Mouse (Mus musculus): ENCODE data around the gene Isl1.

Gene Isl1

GRCm38 (mm10) chr13:116294734-116295133, 14.8 kb downstream of the Isl1 start:
- no peak for DNase-seq (ENCODE audit: low spot score)

- DNase-seq (ENCODE audit: low spot score), result no peak
These were observed 15.4 kb downstream of the Isl1 start for GRCm38 (mm10) chr13:116294151-116294461.

- no peak for DNase-seq (ENCODE audit: low spot score)
These were observed 16.0 kb downstream of the Isl1 start for GRCm38 (mm10) chr13:116293301-116294150.

- DNase-seq (ENCODE audit: low spot score), result no peak
These were observed 19.8 kb downstream of the Isl1 start for GRCm38 (mm10) chr13:116289655-116290054.

GRCm38 (mm10) chr13:116279207-116279772, 30.2 kb downstream of the Isl1 start:
- no peak for DNase-seq (ENCODE audit: low spot score)

Data from layer of hippocampus, adult 11-12 months (tissue).